Mouse (Mus musculus) G1E (cell line): Measurements from ENCODE around the gene Fanci. TPM values are rescaled to one million over a fixed set of nuclear protein-coding genes. Genes with fewer than 3 reads are reported as not detected.

Source experiments
- ATAC-seq: 2 replicates; pipeline ENCODE4 v1.8.0; 2016; ENCODE audit warnings: mild to moderate bottlenecking; ENCODE audit not compliant: insufficient number of reproducible peaks, poor library complexity, low FRiP score, severe bottlenecking; ENCODE audit errors: extremely low read depth
- DNase-seq: peaks from one replicate; pipeline ENCODE4 v3.0.0; 2012; ENCODE audit warnings: low spot score
- H3K27me3 ChIP-seq: 2 replicates; pipeline ENCODE4 v1.6.1; 2012; ENCODE audit warnings: mild to moderate bottlenecking, low read length, inconsistent platforms; ENCODE audit not compliant: insufficient read depth
- H3K36me3 ChIP-seq: replicated peaks from 2 replicates; pipeline ENCODE3; 2012; ENCODE audit warnings: mild to moderate bottlenecking, inconsistent platforms
- H3K4me1 ChIP-seq: 2 replicates; pipeline ENCODE4 v1.6.1; 2012; ENCODE audit warnings: low read depth, low read length, inconsistent platforms, mixed read lengths; ENCODE audit not compliant: insufficient read depth
- H3K4me3 ChIP-seq: 2 replicates; pipeline ENCODE4 v1.5.1; 2012; ENCODE audit warnings: low read depth, mild to moderate bottlenecking, inconsistent platforms, low read length, moderate library complexity, mixed read lengths
- H3K9me3 ChIP-seq: replicated peaks from 2 replicates; pipeline ENCODE4 v1.6.1; 2012; ENCODE audit warnings: inconsistent platforms
- CTCF ChIP-seq: IDR thresholded peaks from 2 replicates; pipeline ENCODE4 v1.5.1; 2012; ENCODE audit warnings: low read depth, low read length, inconsistent platforms, mixed read lengths
- GATA1 ChIP-seq: IDR thresholded peaks from 2 replicates; pipeline ENCODE4 v1.6.1; 2012; ENCODE audit warnings: borderline replicate concordance, low read length, inconsistent platforms, mixed read lengths
- GATA2 ChIP-seq: IDR thresholded peaks from 2 replicates; pipeline ENCODE4 v1.6.1; 2012; ENCODE audit warnings: low read depth, low read length, inconsistent platforms, borderline replicate concordance
- POLR2AphosphoS5 ChIP-seq: IDR thresholded peaks from 2 replicates; pipeline ENCODE4 v1.6.1; 2012; ENCODE audit warnings: low read depth, low read length, inconsistent platforms; ENCODE audit not compliant: insufficient replicate concordance
- TAL1 ChIP-seq: conservative IDR thresholded peaks from 2 replicates; pipeline ENCODE4 v1.6.1; 2012; ENCODE audit warnings: low read depth, low read length, inconsistent platforms, mixed read lengths
- polyA plus RNA-seq: library from polyadenylated mRNA; stranded (reverse); fragments of >175 nt; gene quantifications from 2 replicates; pipeline ENCODE4 v1.2.3, GENCODE M21; 2012
- total RNA-seq, 2 experiments: library from RNA; stranded (forward) in 1 of 2; stranded (reverse) in 1 of 2; fragments of 200-1000 nt in 1 of 2; fragments of >200 nt in 1 of 2; fragmentation: Nextera tagmentation in 1 of 2; gene quantifications; 2 replicates each; pipeline ENCODE4 v1.2.3; 2014 to 2017

Fanci gene
- total and polyA plus RNA-seq, 3 experiments: 0.63 to 27.8 (median 24.2) TPM

DNA sequence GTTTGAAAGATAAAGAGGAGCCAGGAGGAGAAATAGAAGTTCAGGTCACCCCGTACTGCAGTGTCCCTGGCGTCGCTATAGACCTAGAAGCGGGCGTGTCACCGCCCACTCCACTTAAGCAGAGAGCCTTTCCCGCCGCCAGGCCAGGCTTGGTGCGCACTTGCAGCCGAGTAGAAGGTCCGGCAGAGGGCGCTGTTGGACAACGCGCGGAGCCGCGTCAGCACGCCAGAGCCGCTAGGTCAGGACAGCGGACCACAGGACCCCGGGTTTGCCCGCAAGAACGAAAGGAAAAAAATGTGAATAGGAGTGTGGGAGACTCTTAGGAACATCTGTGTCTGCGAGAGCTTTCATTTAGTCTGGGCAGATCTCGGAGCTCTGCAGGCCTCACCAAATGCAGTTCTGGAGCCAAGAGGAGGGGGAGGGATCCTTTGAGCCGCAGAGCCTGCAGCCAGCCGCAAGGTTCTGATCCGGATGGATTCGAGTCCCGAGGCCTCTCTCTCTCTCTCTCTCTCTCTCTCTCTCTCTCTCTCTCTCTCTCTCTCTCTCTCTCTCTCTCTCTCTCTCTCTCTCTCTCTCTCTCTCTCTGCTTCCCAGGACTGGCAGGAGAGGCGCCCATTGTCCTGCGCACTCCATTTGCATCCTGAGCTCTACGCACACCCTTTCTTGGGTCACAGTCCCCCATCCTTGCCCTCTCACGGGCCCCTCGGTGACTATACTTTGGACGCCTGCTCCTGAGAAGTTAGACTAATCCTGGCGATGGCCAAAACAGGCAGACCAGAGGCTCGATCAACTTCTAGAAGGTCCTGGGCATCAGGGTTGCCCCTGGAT is 104.5 kb downstream of the Fanci start:
- peaks cover 49% of the 10 kb centered on the region for H3K27me3 ChIP-seq
- no peak for TF ChIP-seq POLR2AphosphoS5
- peak; percentile 84 for TF ChIP-seq CTCF
- no peak for TF ChIP-seq TAL1
- H3K4me1 ChIP-seq: peaks cover 7% of the 10 kb centered on the region
- peak overlapping the region; percentile 40; the same call in 1 of the 2 replicates for H3K4me3 ChIP-seq
- no peaks in the 10 kb centered on the region for H3K9me3 ChIP-seq
- DNase-seq: peak; percentile 63
- H3K36me3 ChIP-seq: no peaks in the 10 kb centered on the region
- ATAC-seq: peak; percentile 49

DNA sequence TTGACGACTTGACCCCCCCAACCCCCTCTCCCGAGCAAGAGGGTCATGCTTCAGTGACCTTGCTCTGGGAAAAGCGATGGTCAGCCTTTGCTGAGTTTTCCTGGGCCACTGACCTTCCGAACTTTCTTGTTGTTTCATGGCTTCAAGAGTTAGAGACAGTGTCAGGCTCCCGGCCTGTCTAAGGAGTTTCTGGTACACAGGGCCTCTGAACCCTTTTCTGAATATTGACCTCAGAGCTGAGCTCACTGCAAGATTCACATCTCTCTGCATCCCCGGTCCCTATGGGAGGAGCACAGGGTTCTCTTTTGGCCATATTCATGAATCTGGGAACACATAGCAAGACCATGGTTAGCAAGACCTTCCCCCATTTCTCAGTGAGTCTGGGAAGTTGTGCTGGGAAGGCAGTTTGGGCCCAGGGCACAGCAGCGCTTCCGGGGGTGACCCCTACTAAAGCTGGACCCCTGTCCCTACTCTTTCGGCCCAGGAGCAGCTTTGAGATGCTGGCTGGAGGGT is 105.1 kb downstream of the Fanci start:
- peaks cover 7% of the 10 kb centered on the region for H3K4me1 ChIP-seq
- DNase-seq (no peak), ATAC-seq (no peak)
- TF ChIP-seq TAL1: no peak
- H3K27me3 ChIP-seq: peaks cover 53% of the 10 kb centered on the region
- H3K9me3 ChIP-seq: no peaks in the 10 kb centered on the region
- no peaks in the 10 kb centered on the region for H3K36me3 ChIP-seq
- H3K4me3 ChIP-seq: no peak overlapping the region

DNA sequence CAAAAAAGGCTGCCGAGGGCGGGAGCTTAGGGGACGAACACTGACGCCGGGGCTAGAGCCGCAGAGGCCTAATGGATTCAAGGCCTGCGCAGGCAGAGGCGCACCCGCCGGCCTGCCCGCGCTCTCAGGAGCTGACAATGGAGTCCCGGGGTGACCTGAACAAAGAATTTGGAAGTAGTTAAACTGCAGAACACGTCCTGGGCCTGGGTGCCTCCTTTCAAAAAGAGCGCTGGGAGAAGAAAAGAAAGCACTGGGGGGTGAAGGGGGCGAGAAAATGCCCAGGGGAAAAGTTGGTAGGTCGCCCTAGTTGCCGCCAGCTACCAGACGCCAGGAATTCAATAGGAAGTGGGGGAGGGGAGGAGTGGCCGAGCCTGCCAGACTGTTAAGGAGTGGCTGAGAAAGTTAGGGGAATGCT is 106.0 kb downstream of the Fanci start:
- peaks cover 50% of the 10 kb centered on the region for H3K27me3 ChIP-seq
- no peak for DNase-seq

DNA sequence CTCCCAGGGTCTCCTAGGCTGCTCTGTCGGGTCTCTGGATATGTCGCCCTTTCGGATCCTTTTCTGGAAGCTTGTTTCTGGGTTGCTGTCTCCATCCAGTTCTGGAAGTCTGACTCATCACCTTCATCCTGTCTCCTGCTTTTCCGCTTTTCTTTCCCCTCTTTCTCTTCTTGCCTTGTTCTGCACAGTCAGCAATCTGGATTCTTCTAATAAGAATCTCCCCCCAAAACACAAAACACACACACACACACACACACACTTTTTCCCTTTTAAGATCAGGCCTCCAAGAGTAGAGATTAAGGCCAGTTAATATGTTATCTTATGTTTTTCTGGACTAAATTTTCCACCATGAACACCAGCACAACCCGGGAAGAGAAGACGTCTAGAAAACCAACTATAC is 106.6 kb downstream of the Fanci start:
- Histone ChIP-seq H3K4me3 (no peak overlapping the region), H3K9me3 (no peaks in the 10 kb centered on the region), H3K4me1 (peaks cover 7% of the 10 kb centered on the region), H3K36me3 (no peaks in the 10 kb centered on the region), H3K27me3 (peaks cover 49% of the 10 kb centered on the region)
- DNase-seq (no peak), ATAC-seq (no peak)
- TF ChIP-seq TAL1 (no peak), POLR2AphosphoS5 (no peak), GATA2 (no peak), GATA1 (no peak), CTCF (no peak)

More for the DNA sequence above, 106.0 kb downstream of the Fanci start:
- no peak for TF ChIP-seq POLR2AphosphoS5
- TF ChIP-seq CTCF: no peak
- no peak for TF ChIP-seq GATA1
- no peak for TF ChIP-seq TAL1
- TF ChIP-seq GATA2: no peak
- H3K4me1 ChIP-seq: peaks cover 7% of the 10 kb centered on the region
- H3K36me3 ChIP-seq: no peaks in the 10 kb centered on the region
- no peaks in the 10 kb centered on the region for H3K9me3 ChIP-seq
- no peak for ATAC-seq
- H3K4me3 ChIP-seq: no peak overlapping the region

DNA sequence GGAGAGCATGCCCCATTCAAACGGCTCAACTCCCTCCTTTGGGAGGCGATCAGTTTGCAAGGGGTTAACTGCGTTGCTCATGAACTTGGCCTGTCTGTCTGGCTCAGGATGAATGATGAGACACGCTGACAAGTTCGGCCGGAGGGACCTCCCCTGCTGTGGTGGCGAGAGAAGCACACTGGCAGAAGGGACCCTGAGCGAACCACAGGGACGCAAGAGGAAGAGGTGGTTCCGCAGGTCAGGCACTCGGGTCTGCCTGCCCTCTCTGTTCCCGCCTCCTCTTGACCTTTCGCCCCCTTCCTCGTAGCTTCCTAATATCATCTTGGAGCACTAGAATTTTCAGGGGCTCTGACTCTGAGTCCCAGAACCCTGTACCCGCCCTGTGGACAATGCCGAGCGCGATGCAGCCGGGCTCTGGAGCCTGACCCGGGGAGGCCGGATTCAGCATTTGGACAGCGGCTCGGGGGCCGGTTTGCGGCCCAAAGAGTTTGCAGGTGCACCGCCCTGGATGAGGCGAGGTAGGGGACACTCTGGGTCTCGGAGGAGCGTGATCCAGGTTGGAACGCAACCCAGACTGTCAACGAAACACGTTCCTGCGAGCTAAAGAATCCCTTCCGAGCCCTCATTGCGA is 107.4 kb downstream of the Fanci start:
- no peaks in the 10 kb centered on the region for H3K36me3 ChIP-seq
- TF ChIP-seq POLR2AphosphoS5 (no peak), GATA1 (no peak), CTCF (no peak), TAL1 (no peak), GATA2 (no peak)
- ATAC-seq (no peak), DNase-seq (peak; percentile 28)
- H3K4me3 ChIP-seq: no peak overlapping the region
- no peaks in the 10 kb centered on the region for H3K9me3 ChIP-seq
- peaks cover 7% of the 10 kb centered on the region for H3K4me1 ChIP-seq
- peaks cover 48% of the 10 kb centered on the region for H3K27me3 ChIP-seq

Other genes starting within 250 kb of the Fanci start
- gene Mfge8, start 242.9 kb upstream of the Fanci start, total RNA-seq (2014; fragmentation: Nextera tagmentation): 1.5 TPM in 1 of 2 replicates, not detected in the other
- gene Mfge8, start 242.9 kb upstream of the Fanci start, total RNA-seq (2017): 14.5 and 15.5 TPM in 2 replicates
- 1.6 and 1.9 TPM in 2 replicates for gene Mfge8, start 242.9 kb upstream of the Fanci start, polyA plus RNA-seq
- 68.8 and 69.2 TPM in 2 replicates for gene Abhd2, start 118.7 kb upstream of the Fanci start, total RNA-seq (2014; fragmentation: Nextera tagmentation)
- gene Abhd2, start 118.7 kb upstream of the Fanci start, total RNA-seq (2017): 31.9 and 33.8 TPM in 2 replicates
- gene Abhd2, start 118.7 kb upstream of the Fanci start, polyA plus RNA-seq: 8.3 and 9.1 TPM in 2 replicates
- gene Rlbp1, start 4.9 kb upstream of the Fanci start, total RNA-seq (2014; fragmentation: Nextera tagmentation): not detected in 2 replicates
- not detected in 2 replicates for gene Rlbp1, start 4.9 kb upstream of the Fanci start, total RNA-seq (2017)
- gene Rlbp1, start 4.9 kb upstream of the Fanci start, polyA plus RNA-seq: not detected in 2 replicates
- 40.6 and 42.5 TPM in 2 replicates for gene Polg, start 74.4 kb downstream of the Fanci start, total RNA-seq (2014; fragmentation: Nextera tagmentation)
- gene Polg, start 74.4 kb downstream of the Fanci start, total RNA-seq (2017): 140 and 152 TPM in 2 replicates
- 87.4 and 92.9 TPM in 2 replicates for gene Polg, start 74.4 kb downstream of the Fanci start, polyA plus RNA-seq
- gene Rhcg, start 225.7 kb downstream of the Fanci start, total RNA-seq (2014; fragmentation: Nextera tagmentation): not detected in 2 replicates
- gene Rhcg, start 225.7 kb downstream of the Fanci start, total RNA-seq (2017): not detected in 2 replicates
- gene Rhcg, start 225.7 kb downstream of the Fanci start, polyA plus RNA-seq: not detected in 2 replicates